Mouse (Mus musculus): ENCODE data around the gene Trem2.

- no peak for TF ChIP-seq CTCF (IDR thresholded peaks at IDR 0.05; ENCODE audit: insufficient read depth, low read length)
- TF ChIP-seq POLR2A (IDR thresholded peaks at IDR 0.05; ENCODE audit: borderline replicate concordance, extremely low read depth, low read depth, low read length): no peak
These were observed 23.0 kb upstream of the Trem2 start for GRCm38 (mm10) chr17:48323236-48323635.

Measured in lung, adult 2 months (tissue).